Mouse (Mus musculus) forebrain, embryonic 14.5 days (tissue): Measurements from ENCODE around the gene Tmem50b. TPM values are rescaled to one million over a fixed set of nuclear protein-coding genes. Genes with fewer than 3 reads are reported as not detected.
"Not testable (repeated sequence)": the region's sequence is repeated elsewhere in the genome, so short reads cannot be mapped to it uniquely, and the experiment has no call there.

Experiments used
- ATAC-seq: fragments of 200-750 bp; cut with Nextera tagmentation; 2 replicates; pipeline ENCODE4 v1.8.0; 2017; ENCODE audit warnings: mild to moderate bottlenecking, moderate library complexity
- DNase-seq: peaks from one replicate; pipeline ENCODE4 v3.0.0-alpha.2; 2015; ENCODE audit warnings: low spot score
- H3K27ac ChIP-seq: fragments of 300-500 bp; sonication (generic); 2 replicates; pipeline ENCODE4 v1.5.1; 2014; ENCODE audit warnings: low read depth, mild to moderate bottlenecking, control low read depth, low read length, moderate library complexity
- H3K27me3 ChIP-seq: fragments of 300-500 bp; sonication (generic); replicated peaks from 2 replicates; pipeline ENCODE4 v1.6.1; 2014; ENCODE audit warnings: low read length, control low read depth, mixed read lengths; ENCODE audit not compliant: control insufficient read depth, insufficient read depth
- H3K36me3 ChIP-seq: fragments of 300-500 bp; sonication (generic); 2 replicates; pipeline ENCODE4 v1.6.1; 2014; ENCODE audit warnings: low read length, control low read depth; ENCODE audit not compliant: control insufficient read depth, insufficient read depth
- H3K4me1 ChIP-seq: fragments of 300-500 bp; sonication (generic); 2 replicates; pipeline ENCODE4 v1.6.1; 2014; ENCODE audit warnings: antibody characterized with exemption, low read length, control low read depth; ENCODE audit not compliant: control insufficient read depth, insufficient read depth
- H3K4me2 ChIP-seq: fragments of 300-500 bp; sonication (generic); 2 replicates; pipeline ENCODE4 v1.6.1; 2014; ENCODE audit warnings: mild to moderate bottlenecking, control low read depth, low read length
- H3K4me3 ChIP-seq: fragments of 300-500 bp; sonication (generic); 2 replicates; pipeline ENCODE4 v1.5.1; 2014; ENCODE audit warnings: low read depth, low read length, control low read depth
- H3K9ac ChIP-seq: fragments of 300-500 bp; sonication (generic); 2 replicates; pipeline ENCODE4 v1.6.1; 2014; ENCODE audit warnings: mild to moderate bottlenecking, low read length, control low read depth, moderate library complexity
- H3K9me3 ChIP-seq: fragments of 300-500 bp; sonication (generic); replicated peaks from 2 replicates; pipeline ENCODE4 v1.6.1; 2016; ENCODE audit warnings: low read length, control low read depth, mixed read lengths; ENCODE audit not compliant: control insufficient read depth
- WGBS: fragments of 180-500 bp; shearing (Covaris S2); extraction: QIAGEN DNeasy Blood & Tissue Kit; methylation state at CpG from one replicate; pipeline ENCODE4 v1.1.7; 2014; 5-methylcytosine and 5-hydroxymethylcytosine counted together
- polyA plus RNA-seq: library from polyadenylated mRNA; unstranded; fragments of >200 nt; fragmentation: Nextera tagmentation; extraction: Ambion mirVana; gene quantifications from 2 replicates; pipeline ENCODE4 v1.2.1, GENCODE M21; 2014

Tmem50b gene
- polyA plus RNA-seq, 1 experiment from 2014 or later, result 105 TPM

DNA sequence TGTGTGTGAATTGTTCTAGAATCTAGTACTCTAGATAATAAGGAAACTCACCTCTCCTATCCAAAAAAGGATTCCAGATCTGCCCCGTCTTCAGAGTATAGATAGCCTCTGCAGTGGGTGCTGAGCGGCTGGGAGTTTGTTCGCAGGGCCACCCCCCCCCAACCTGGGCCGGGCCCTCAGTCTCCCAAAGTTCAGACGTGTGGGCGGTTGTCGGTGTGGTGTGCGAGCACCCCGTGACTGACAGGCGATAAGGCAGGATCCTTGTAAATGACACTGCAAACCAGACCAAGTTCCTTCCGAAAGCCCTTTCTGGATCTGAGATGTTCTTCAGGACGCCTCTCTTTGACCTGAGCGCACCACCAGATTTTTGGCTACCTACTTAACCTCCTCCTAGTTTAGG lies 63.1 kb downstream of the Tmem50b start:
- Histone ChIP-seq H3K4me1 (no peaks in the 10 kb centered on the region), H3K27ac (no peak overlapping the region), H3K4me3 (no peak overlapping the region), H3K36me3 (no peaks in the 10 kb centered on the region), H3K9me3 (no peaks in the 10 kb centered on the region), H3K4me2 (no peak overlapping the region), H3K27me3 (no peaks in the 10 kb centered on the region), H3K9ac (no peak overlapping the region)
- DNase-seq (peak; percentile 75), ATAC-seq (no peak)
- 55% methylated on average over 13 of the region's 13 CpGs for whole genome bisulfite sequencing

DNA sequence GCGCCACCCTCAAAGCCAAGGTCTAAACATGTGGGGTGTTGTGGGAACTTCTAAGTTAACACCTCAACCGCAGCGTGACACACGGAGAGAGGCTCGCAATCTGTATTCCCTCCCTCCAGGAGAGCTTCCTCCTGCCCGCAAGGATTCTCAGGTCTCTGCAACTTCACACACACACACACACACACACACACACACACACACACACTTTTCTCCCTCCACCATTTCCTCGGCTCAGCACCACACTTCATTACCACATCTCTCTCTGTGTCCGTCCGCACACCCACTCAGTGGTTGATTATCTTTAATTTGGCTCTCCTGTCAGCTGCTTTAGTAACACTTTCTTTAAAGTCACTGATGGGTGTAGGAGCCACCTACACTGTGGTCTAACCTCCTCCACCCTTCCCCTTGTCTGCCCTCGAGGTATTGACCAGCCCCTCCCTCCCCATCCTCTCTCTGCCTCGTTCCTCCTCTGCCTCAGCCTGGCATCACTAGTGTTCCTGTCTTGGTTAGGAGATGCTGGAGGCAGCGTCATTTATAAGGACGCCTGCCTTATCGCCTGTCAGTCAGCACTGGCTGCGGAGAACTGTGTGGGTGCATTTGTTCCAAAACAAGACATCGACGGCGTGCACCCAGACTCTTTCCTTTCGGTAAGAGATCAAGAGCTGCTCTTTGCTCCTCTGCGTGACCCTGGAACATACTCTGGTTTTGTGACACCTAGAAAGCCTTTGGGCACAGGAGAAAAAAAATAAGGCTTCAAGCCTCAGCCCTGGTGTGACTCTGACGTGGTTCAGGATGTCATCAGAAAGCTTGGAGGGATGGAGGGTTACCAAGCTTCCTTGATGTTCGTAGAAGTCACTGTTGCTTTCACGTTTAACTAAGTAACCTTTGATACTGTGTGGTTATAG lies 64.3 kb downstream of the Tmem50b start:
- H3K27ac ChIP-seq, result no peak overlapping the region
- no peak overlapping the region for H3K4me2 ChIP-seq
- 78% methylated on average over 23 of the region's 23 CpGs for WGBS
- no peak overlapping the region for H3K9ac ChIP-seq
- H3K27me3 ChIP-seq, result no peaks in the 10 kb centered on the region
- H3K4me1 ChIP-seq, result no peaks in the 10 kb centered on the region
- DNase-seq, result no peak
- H3K4me3 ChIP-seq, result no peak overlapping the region
- H3K36me3 ChIP-seq, result no peaks in the 10 kb centered on the region
- H3K9me3 ChIP-seq, result no peaks in the 10 kb centered on the region
- ATAC-seq, result no peak

DNA sequence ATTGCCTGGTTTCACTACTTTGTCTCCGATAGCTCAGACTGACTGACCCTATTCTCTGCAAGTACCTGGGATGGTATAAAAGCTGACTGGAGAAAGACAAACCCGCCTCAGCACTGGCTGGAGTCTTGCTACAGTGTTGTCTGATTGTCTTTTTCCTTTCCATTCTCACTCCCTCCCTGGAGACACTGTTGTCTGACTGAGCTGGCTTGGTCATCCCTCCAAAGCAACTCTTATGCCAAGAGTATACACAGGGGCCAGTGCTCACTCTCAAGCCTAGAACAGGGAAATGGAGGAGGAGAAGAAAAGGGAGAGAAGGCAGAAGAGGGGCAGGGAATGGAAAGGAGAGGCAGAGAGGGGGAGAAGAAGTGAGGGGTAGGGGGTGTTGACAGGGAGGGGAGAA lies 65.2 kb downstream of the Tmem50b start:
- no peaks in the 10 kb centered on the region for H3K4me1 ChIP-seq
- H3K9me3 ChIP-seq, result no peaks in the 10 kb centered on the region
- ATAC-seq, result no peak
- H3K27me3 ChIP-seq, result no peaks in the 10 kb centered on the region
- H3K9ac ChIP-seq, result no peak overlapping the region
- WGBS, result 51% methylated on average over 2 of the region's 2 CpGs
- no peaks in the 10 kb centered on the region for H3K36me3 ChIP-seq
- H3K4me2 ChIP-seq, result no peak overlapping the region
- no peak overlapping the region for H3K4me3 ChIP-seq
- H3K27ac ChIP-seq, result no peak overlapping the region
- no peak for DNase-seq

DNA sequence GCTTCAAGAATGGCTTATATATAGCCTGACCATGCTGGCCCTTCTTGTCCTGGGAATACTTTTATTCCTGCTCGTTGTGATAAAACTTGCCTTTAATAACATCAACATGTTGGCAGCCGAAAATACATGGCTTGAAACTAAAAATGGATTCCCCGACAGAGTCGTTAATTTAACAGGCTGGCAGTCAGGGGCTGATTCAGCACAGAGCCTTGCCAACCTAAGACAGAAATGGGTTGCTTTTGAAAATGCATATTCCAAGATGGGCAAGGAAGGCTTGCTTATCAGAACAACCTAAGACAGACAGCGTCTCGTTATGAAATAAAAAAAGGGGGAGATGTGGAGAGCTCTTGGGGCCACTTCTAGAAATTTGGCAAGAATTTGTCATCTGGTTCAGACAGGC lies 65.7 kb downstream of the Tmem50b start:
- no peaks in the 10 kb centered on the region for H3K4me1 ChIP-seq
- H3K27me3 ChIP-seq, result no peaks in the 10 kb centered on the region
- H3K9ac ChIP-seq, result no peak overlapping the region
- ATAC-seq (no peak), DNase-seq (no peak)
- no peak overlapping the region for H3K4me3 ChIP-seq
- 66% methylated on average over 6 of the region's 6 CpGs for WGBS
- H3K4me2 ChIP-seq, result no peak overlapping the region
- no peak overlapping the region for H3K27ac ChIP-seq
- H3K9me3 ChIP-seq, result no peaks in the 10 kb centered on the region
- no peaks in the 10 kb centered on the region for H3K36me3 ChIP-seq

DNA sequence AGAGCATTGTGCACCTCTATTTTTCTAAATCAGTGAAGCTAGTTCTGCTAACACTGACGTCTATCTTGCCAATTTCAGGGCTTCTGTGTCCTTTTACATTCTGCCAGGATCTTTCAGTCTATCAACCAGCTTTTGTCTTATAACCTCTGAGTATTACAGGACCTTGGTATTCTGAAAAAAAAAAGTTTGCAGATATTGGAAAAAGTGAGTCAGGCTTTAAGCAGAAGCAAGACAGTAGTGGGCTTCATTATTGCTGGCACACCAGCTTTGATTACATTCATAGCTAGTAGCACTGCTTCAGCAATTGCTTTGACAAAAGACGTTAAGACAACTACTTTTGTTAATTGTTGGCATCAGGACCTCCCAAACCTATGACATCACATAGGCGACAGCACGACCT lies 66.8 kb downstream of the Tmem50b start:
- not testable (repeated sequence) for H3K9ac ChIP-seq, ATAC-seq, H3K36me3 ChIP-seq, DNase-seq, H3K4me1 ChIP-seq, H3K27ac ChIP-seq, H3K4me3 ChIP-seq, H3K4me2 ChIP-seq, H3K9me3 ChIP-seq, H3K27me3 ChIP-seq
- 86% methylated on average over 4 of the region's 4 CpGs for WGBS

DNA sequence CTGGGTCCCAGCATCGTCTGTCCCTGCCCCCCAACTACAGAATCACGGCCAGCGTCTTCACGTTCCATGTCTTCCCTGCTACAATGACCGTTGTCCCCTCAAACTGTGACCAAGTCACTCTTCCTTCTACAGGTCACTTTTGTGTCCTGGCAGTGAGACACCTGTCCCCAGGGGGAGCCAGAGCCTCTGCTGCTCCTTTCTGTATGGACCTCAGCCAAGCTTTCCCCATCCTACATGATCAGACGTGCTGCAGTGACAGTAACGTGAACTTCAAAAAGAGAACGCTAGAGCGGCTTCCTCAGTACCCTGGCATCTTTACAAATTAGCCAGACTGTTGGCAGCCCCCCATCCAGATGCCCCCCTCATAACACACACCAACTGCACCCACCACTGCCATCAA lies 69.0 kb downstream of the Tmem50b start:
- no peak for DNase-seq
- Histone ChIP-seq H3K27ac (no peak overlapping the region), H3K4me3 (no peak overlapping the region), H3K9ac (no peak overlapping the region), H3K36me3 (no peaks in the 10 kb centered on the region), H3K9me3 (no peaks in the 10 kb centered on the region), H3K27me3 (no peaks in the 10 kb centered on the region), H3K4me2 (no peak overlapping the region), H3K4me1 (no peaks in the 10 kb centered on the region)
- 80% methylated on average over 9 of the region's 9 CpGs for WGBS
- no peak; the same call in 1 of the 2 replicates for ATAC-seq

DNA sequence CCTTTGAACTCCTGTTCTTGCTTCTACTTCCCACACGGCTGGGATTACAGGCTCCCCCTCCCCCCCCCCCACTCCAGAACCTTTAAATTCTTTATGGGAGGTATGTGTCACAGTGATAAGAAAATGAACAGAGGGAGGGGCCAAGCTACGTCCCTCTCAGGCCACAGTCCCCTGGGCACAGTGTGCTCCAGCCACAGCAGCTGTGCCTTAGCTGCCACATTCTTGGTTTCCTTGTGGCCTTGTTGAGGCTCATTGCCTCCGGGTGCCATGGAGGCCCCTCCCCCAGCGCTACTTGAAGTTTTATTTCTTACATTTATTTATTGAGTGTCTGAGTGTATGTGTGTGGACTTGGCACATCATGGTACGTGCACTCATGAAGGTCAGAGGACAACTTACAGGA lies 70.1 kb downstream of the Tmem50b start:
- no peaks in the 10 kb centered on the region for H3K9me3 ChIP-seq
- DNase-seq (no peak), ATAC-seq (no peak)
- H3K27me3 ChIP-seq, result no peaks in the 10 kb centered on the region
- H3K4me3 ChIP-seq, result no peak overlapping the region
- H3K9ac ChIP-seq, result no peak overlapping the region
- H3K36me3 ChIP-seq, result no peaks in the 10 kb centered on the region
- H3K4me1 ChIP-seq, result no peaks in the 10 kb centered on the region
- 79% methylated on average over 5 of the region's 5 CpGs for WGBS
- H3K4me2 ChIP-seq, result no peak overlapping the region
- no peak overlapping the region for H3K27ac ChIP-seq

DNA sequence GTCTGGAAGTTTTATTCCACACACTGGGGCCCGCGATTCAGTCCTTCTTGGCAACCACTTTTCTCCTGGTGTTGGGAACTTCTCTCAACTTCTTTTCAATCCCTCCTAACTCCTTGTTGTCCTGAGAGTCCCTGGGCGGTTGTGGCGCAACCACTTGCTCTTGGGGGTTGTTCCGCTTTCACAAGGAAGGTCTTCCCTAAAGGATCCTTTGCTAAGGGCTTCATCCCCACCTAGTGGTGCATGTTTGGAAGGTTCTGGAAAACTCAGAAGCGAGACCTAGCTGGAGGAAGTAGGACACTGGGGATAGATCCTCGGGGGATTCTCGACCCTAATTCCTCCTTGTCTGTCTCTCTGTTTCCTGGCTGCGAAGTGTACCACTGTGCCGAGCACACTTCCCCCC lies 70.5 kb downstream of the Tmem50b start:
- Histone ChIP-seq H3K27ac (no peak overlapping the region), H3K4me1 (no peaks in the 10 kb centered on the region), H3K36me3 (no peaks in the 10 kb centered on the region), H3K9ac (no peak overlapping the region), H3K9me3 (no peaks in the 10 kb centered on the region), H3K4me3 (no peak overlapping the region), H3K4me2 (no peak overlapping the region), H3K27me3 (no peaks in the 10 kb centered on the region)
- 80% methylated on average over 10 of the region's 10 CpGs for whole genome bisulfite sequencing
- DNase-seq, result no peak
- ATAC-seq, result no peak

DNA sequence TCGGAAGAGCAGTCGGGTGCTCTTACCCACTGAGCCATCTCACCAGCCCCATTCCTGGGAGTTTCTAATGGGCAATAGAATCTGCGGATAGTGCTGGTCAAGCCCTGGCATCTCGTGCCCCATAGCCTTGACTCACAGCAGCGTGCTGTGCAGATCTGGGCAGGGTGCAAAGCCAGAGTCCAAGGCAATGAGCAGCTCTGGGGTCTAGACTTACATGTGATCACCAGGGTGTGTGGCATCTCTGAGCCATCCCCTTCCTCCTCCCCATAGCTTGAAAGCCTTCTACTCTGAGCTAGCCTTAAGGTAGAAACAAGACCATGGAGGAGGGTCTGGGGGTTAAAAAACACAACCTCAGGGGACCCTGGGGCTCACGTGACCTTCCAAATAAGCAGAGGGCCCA lies 71.3 kb downstream of the Tmem50b start:
- ATAC-seq (no peak), DNase-seq (no peak)
- WGBS, result 96% methylated on average over 6 of the region's 6 CpGs
- Histone ChIP-seq H3K4me3 (no peak overlapping the region), H3K4me2 (no peak overlapping the region), H3K27ac (no peak overlapping the region), H3K9ac (no peak overlapping the region), H3K9me3 (no peaks in the 10 kb centered on the region), H3K27me3 (no peaks in the 10 kb centered on the region), H3K36me3 (no peaks in the 10 kb centered on the region), H3K4me1 (no peaks in the 10 kb centered on the region)
